Mouse (Mus musculus) megakaryocyte, embryonic 14.5 days (primary cell): ENCODE results near the gene Col20a1.

ENCODE experiments used
- FLI1 ChIP-seq: IDR thresholded peaks from 2 replicates; pipeline ENCODE4 v1.6.1; 2012; ENCODE audit warnings: low read length, inconsistent platforms, mixed read lengths
- GATA1 ChIP-seq: IDR thresholded peaks from 3 replicates; pipeline ENCODE4 v1.6.1; 2012; ENCODE audit warnings: mixed read lengths, low read length, inconsistent platforms, borderline replicate concordance

DNA sequence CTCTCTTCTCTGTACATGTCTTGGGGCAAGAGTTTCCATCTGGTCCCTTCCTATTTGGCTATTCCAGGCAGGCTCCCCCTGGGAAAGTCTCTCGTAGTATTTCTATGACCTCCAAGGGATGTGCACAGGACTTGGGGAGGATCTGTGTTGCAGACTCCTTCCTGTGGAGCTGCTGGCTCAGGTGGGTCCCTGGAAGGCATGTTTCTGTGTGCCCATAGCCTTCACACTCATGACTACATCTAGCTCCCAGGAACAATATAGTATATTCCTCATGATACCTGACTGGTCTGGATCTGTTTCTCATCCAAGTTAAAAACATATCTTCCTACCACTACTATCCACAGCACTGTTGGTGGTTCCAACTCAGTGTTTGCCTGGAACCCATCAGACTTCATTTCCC, 666 bp downstream of the Col20a1 start:
- no peak for TF ChIP-seq GATA1
- no peak for TF ChIP-seq FLI1
